Mouse (Mus musculus) stomach, postnatal 0 days (tissue): ENCODE data around the gene Cacng2.

Experiments
- CTCF ChIP-seq: IDR thresholded peaks from 2 replicates; pipeline ENCODE4 v1.5.1; 2016; ENCODE audit warnings: antibody characterized with exemption, low read depth, mild to moderate bottlenecking, moderate library complexity
- EP300 ChIP-seq: optimal IDR thresholded peaks from 2 replicates; pipeline ENCODE3; 2016; ENCODE audit warnings: antibody characterized with exemption

GRCm38 (mm10) chr15:78050682-78051081 is 69.1 kb downstream of the Cacng2 start:
- TF ChIP-seq EP300 (no peak), CTCF (no peak)
